Mouse (Mus musculus) c-Kit-positive CD71-negative TER-119-negative erythroid progenitor cells, embryonic 14.5 days (primary cell): ENCODE measurements around the gene Sowahc.

Experiments used
- DNase-seq: peaks from one replicate; pipeline ENCODE4 v3.0.0-alpha.2; 2013; ENCODE audit warnings: low read depth

The Sowahc gene

GRCm38 (mm10) chr10:59253541-59254079 is 31.9 kb downstream of the Sowahc start:
- DNase-seq, result no peak

- no peak for DNase-seq
These were observed 34.8 kb downstream of the Sowahc start for GRCm38 (mm10) chr10:59256533-59256932.

GRCm38 (mm10) chr10:59259572-59259971 is 37.8 kb downstream of the Sowahc start:
- DNase-seq, result no peak

GRCm38 (mm10) chr10:59261603-59262002 is 39.9 kb downstream of the Sowahc start:
- DNase-seq, result no peak

GRCm38 (mm10) chr10:59262021-59262420 is 40.3 kb downstream of the Sowahc start:
- DNase-seq, result no peak

GRCm38 (mm10) chr10:59262979-59263378 is 41.2 kb downstream of the Sowahc start:
- DNase-seq, result no peak

- no peak for DNase-seq
These were observed 43.3 kb downstream of the Sowahc start for GRCm38 (mm10) chr10:59265067-59265466.

GRCm38 (mm10) chr10:59265674-59266073 is 43.9 kb downstream of the Sowahc start:
- no peak for DNase-seq

- DNase-seq, result no peak
These were observed 44.3 kb downstream of the Sowahc start for GRCm38 (mm10) chr10:59266097-59266496.

- no peak for DNase-seq
These were observed 45.5 kb downstream of the Sowahc start for GRCm38 (mm10) chr10:59267275-59267674.

GRCm38 (mm10) chr10:59268109-59268508 is 46.4 kb downstream of the Sowahc start:
- no peak for DNase-seq

- no peak for DNase-seq
These were observed 47.0 kb downstream of the Sowahc start for GRCm38 (mm10) chr10:59268754-59269153.

- DNase-seq, result no peak
These were observed 54.0 kb downstream of the Sowahc start for GRCm38 (mm10) chr10:59275745-59276144.
